Mouse (Mus musculus) ovary, postnatal 10 days (tissue): ENCODE measurements around the gene Myh6.

Experiments
- DNase-seq: peaks from one replicate; pipeline ENCODE4 v3.0.0; 2022; ENCODE audit warnings: low spot score

Myh6 gene

DNA sequence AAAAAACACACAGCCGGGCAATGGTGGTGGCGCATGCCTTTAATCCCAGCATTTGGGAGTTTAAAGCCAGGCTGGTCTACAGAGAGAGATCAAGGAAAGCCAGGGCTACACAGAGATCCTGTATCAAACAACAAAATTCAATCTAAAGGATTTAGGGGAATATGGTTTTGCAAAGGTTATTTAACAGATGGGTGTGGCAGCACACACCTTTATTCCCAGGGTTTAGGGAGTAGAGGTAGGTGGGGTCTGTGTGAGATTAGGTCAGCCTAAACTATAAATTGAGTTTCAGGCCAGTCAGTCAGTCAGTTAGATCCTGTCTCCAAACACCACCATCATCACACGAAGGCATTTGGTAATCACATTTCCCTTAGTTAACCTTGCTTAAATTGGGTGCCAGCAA, 74.5 kb downstream of the Myh6 start, which contains the start of gene Pabpn1:
Pabpn1 (plus strand) TSS at position 301 of the 400 bp plus-strand sequence.
- DNase-seq: no peak
